Mouse (Mus musculus): ENCODE measurements at regions not wholly inside any gene's neighbourhood (a gene's known extent, or its start where the extent isn't known, plus 50 kb on each side); places are given as distances from the start of the nearest gene placed in this dataset.

GRCm38 (mm10) chr1:155028735-155029134 lies 70.7 kb downstream of the Ier5 start:
- TF ChIP-seq EP300 (IDR thresholded peaks at IDR 0.05; ENCODE audit: insufficient read depth, low read depth, low read length) (no peak), CTCF (IDR thresholded peaks at IDR 0.05) (no peak), POLR2A (IDR thresholded peaks at IDR 0.05; ENCODE audit: insufficient read depth, low read depth, low read length) (no peak)

Data from heart, adult 2 months (tissue).